Mouse (Mus musculus) cerebellum, adult 2 months (tissue): ENCODE measurements around the gene Pacs1.

ENCODE experiments used
- CTCF ChIP-seq: fragments of 200-500 bp; IDR thresholded peaks from 2 replicates; pipeline ENCODE4 v1.5.1; 2011; ENCODE audit warnings: low read depth, mild to moderate bottlenecking, control low read depth, low read length, moderate library complexity, borderline replicate concordance; ENCODE audit not compliant: insufficient read depth
- POLR2A ChIP-seq: fragments of 200-500 bp; IDR thresholded peaks from 2 replicates; pipeline ENCODE4 v1.6.1; 2011; ENCODE audit warnings: low read length, control low read depth, borderline replicate concordance; ENCODE audit not compliant: insufficient read depth

GRCm38 (mm10) chr19:5118384-5118698 lies 154.6 kb downstream of the Pacs1 start, which contains the start of gene Klc2:
- TF ChIP-seq CTCF (no peak), POLR2A (peak; percentile 47; the same call in 1 of the 2 replicates)
